Mouse (Mus musculus) lung, postnatal 14 days (tissue): ENCODE measurements at regions not wholly inside any gene's neighbourhood (a gene's known extent, or its start where the extent isn't known, plus 50 kb on each side); places are given as distances from the start of the nearest gene placed in this dataset.

Experiments
- DNase-seq: peaks from one replicate; pipeline ENCODE4 v3.0.0; 2021

DNA sequence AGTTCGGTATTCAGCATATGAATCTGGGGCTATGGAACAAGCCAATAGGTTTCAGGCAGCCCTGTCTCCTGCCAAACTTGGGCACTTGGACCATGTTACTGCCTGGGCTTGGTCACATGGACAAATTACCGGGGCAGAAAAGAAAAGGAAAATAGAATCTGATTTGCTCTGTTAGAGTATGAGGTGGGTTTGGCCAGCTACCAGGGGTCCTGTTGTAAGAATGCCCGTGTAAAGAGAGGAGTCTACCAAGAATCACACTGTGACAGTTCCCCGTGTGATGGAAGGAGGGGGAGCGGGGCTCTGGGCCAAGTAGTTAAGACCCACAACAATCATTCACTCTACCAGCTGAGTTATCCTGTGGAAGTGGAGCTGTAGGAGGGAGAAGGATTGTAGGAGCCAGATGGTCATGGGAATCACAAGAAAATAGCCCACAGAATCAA is 266.2 kb downstream of the Pik3r1 start:
- DNase-seq = no peak

DNA sequence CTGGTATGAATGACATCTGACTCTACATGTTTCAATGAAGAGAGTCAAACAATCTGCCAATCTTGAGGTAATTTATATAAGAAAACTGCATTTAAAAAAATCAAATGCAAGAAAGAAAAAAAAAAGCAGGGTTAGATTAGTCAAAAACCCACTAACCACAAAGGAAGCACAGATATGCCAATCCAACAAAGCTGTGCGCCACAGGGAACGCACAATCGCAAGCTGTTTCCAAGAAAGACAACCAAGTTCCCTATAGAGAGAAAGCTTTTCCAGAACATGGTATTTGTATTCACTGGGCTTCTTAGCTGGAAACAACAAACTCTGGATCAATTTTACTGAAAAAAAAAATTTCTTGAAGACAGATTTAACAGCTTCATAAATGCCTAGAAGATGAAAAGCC is 267.0 kb downstream of the Pik3r1 start:
- DNase-seq = no peak

DNA sequence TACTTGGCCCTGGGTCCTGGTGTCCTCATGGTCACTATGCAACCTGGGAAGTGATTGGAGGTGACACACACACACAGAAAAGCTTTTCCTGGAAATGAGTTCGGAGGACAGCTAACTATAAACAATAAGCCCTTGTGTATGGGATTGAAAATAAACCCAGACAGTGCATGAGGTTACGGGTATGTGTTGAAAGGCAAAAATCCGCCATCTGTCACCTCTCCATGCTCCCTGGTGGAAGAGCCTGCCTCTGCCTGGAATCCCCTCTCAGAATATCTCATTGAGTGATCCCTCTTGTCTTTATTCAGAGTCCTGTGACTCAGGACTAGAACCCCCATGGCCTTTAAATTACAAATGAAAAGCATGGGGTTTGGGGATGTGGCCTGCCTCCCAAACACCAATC is 276.2 kb downstream of the Pik3r1 start:
- DNase-seq = no peak

DNA sequence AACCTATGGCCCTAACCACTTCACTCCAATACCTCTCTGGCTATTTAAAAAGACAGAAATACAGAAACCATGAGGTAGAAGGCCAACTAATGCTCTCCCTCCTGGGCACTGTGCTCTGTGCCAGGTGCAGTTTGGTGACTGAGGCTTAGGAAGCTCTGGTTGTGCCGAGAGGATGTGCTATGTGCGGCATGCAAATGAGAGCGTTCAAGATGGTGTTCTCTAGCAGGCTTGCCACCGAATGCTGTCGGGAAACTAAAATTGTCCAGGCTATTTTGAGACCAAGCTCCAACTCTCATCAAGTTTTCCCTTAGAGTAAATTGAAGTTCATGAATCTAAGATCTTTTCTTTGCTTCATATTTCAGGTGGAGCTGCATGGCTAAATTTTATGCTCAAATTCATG is 277.1 kb downstream of the Pik3r1 start:
- DNase-seq = no peak

DNA sequence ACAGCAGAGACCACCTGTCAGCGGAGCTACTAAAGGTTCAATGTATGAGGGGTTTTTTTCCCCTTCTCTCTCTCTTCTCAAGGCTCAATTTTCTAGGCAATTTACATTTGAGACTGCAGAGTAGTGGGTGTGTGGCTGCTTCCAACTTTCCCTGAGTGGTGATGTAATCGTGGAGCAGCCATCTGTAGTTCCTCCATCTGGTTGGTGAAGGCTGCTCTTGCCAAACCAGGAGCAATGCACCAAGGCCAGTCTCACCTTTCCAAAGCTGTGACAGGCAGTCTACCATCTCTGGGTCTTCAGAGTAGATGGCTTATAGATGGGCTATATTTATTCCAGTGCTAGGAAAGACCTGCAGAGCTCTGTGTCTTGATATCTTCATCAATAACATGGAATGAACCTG is 280.4 kb downstream of the Pik3r1 start:
- no peak for DNase-seq

DNA sequence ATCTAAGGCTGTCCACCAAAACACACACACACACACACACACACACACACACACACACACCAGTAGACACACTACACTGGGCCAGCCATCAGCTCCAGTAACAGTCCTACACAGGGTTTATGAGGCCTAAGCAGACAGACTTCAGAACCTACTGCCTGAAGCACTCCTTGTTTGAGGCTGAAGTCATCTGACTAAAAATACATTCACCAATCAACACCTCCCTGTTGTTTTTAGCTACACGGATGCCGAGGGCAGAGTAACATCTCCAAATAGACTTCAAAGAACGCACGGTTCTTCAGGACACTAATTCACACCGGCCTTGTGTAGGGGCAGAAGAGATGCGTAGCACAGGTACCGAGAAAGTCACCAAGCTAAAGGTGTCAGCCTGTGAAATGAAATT is 282.2 kb downstream of the Pik3r1 start:
- no peak for DNase-seq

DNA sequence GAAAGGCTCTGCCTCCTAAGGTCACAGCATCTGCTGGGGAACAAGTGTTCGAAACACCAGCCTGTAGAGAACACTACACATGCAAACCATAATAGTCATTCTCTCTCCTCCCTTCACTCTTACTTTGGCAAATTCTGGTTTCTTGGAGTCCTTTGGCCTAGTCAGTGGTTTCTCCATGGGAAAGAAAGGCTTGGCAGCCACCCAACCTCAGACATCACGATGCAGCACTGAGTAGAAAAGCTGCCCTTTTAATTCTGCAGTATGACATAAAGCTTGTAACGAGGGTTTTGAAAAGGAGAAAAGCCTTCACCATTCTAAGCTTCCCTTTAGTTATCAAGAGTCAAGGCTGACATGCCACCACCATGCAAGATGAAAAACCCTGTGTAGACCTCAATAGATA is 284.2 kb downstream of the Pik3r1 start:
- DNase-seq = no peak

DNA sequence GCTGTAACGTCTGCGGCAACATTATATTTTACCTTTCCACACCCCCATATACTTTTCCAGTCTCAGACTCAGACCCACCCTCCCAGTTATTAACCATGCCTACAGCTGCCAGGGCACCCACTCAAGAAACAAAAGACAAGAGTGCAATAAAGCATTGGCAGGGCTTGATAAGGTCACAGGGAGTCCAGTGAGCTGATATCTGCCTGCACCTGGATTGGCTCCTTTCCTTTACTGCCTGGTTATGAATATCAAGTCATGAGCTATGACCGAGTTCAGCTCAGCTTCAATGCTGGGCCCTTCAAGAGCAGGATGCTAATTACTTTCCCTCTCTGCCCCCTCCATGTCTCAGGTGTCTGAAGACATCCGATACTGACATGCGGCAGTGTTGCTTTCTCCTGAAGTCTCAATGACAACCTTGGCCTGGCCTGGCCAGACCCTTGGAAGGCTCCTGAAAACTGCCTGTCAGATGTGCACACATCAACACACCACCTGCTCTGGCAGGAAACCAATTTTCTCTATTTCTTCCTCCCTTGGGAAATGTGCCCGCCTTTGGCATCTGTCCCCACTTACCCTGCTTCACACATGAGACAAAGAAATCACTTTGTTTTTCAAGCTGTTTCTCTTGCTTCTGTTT is 286.3 kb downstream of the Pik3r1 start:
- no peak for DNase-seq

DNA sequence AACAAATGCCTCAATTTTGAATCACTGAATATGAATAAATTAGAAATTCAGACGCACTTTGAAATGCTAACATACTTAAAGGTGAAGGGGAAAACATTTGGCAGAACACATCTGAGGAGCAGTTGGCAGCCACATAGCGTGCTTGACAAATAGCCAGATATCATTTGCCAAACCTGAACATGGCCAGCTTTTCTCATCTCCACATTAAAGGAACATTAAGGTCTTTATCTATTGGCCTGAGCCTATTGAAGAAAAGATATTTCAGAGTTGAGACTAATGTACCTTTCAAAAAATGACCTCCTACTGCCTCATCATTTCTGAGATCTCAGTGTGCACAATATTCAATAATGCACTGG is 288.7 kb downstream of the Pik3r1 start:
- DNase-seq = no peak

DNA sequence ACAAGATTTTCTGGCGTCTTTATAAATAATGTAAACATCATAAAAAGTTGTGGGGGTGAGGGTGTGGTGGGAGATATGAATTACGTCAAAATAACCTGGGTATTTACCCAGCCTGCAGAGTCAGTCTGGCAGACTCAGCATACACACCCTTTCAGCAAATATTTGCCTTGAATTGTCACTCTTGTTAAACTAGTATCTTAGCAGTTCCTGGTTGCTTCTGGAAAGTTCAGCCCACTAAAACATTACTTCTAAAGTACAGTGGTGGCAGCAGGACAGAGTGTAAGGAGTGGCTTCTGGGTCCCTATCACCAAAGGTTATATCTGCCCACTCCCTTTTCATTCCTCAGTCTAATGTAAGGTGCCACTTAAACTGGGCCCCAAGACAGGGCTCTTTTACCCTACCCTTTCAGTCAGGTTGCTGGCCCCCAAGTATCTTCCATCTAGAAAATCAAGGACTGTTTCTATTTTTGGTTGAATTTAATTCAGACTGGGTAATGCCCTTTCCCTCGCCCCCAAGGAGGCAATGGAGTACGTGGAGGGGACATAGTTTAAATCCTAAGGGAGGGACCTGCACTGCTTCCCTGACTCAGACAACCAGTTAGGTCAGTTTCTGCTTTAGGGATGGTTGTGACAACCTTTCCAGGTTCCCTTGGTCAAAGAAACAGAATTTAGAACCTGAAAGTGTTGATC is 289.3 kb downstream of the Pik3r1 start:
- DNase-seq = no peak

DNA sequence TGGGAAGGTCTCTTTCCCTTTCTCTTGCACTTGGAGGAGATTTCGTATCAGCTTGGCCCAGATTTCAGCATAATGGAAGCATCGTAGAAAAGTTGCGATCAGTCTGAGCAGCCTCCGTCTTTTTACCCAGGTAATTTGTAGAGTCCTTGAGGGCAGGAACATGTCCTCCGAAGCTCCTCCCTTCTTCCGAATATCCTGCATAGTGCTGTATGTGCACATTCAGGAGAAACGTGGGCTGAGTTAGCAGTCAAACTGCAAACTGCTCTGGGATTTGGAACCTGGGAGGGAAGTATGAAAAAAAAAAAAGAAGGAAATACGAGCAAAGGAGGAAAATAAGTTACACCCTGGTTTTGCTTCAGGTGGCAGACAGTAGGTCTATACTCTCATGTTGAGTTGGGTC is 294.7 kb downstream of the Pik3r1 start:
- DNase-seq = no peak

DNA sequence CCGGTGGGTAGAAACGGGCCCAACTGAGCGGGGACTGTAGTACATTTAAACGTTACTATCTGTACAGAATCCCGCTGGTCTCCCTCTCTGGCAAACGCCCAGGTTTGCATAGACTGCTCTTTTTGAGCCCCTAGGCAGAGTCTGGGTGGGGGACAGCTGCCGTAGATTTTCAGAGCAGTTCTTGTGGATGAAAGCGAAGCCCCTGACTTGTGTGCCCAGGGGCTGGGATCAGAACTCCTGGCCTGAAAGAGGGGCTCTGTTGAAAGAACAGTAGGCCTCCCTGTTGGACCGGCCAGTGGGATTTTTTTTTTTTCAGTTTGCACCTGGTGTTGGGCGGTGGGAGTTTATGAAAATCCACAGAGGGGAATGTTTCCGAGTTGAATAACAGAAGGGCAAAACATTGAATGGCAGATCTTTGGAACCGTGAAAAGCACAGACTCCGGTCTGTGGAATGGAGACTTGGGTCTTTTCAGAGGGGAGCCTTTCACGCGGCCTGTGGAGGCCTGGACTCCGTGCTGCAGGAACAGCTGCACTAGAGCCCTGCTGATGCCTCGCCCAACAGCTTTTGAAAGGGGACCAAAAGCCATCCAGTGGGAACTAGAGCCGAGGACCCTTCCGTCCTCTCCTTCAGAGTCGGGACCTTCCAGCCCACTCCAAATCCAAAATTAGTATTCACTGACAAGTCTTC is 297.3 kb downstream of the Pik3r1 start:
- DNase-seq = no peak

DNA sequence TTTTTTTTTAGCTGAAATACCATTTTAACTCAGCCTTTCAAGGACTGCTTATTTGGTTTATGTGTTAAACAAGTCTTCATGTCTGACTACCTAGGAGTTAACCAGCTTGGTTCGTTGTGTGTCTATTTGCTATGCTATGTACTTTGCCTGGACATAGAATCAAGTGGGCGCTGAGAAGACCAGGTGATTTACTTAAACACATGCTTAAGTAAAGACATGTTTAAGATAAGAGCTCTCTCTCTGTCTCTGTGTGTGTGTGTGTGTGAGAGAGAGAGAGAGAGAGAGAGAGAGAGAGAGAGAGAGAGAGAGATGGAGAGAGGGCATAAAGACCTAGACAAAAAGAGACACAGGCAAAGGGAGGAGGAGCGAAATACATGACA is 302.3 kb downstream of the Pik3r1 start:
- no peak for DNase-seq

DNA sequence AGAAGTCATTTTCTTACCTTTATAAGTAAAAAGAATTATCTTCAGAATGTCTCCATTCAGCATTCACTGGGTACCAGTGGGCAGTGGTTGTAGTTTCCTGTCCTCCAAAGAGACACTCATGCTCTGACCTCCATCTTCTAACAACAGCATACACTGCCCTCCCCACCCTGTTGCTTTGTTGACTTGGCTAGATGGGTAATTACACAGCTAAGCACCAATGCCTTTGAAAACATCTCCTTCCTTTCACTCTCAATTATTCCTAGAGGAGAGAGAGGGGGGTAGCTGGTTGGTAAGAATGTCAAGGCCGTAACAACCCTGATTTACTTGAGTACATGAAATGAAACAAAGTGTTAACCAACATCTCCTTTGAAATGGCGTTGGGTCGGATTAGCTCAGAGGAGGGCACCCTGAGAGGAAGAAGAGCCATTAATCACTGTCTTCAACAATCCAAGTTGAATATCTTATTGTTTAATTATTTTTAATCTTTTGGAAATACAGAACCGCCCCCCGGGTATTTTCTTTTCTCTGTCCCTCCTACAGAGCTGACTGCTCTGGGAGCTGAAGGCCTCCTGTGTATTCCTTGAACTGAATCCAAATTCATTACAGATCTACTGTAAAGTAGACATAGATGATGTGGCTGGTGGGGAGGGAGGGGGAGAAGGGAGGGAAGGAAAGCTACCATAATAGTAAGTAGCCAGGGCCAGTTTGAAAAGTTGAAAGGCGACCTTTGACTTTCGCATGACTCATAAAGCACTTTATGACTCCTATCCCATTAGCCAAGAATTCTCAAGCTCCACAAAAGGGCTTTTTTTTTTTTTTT is 302.9 kb downstream of the Pik3r1 start:
- DNase-seq = no peak

DNA sequence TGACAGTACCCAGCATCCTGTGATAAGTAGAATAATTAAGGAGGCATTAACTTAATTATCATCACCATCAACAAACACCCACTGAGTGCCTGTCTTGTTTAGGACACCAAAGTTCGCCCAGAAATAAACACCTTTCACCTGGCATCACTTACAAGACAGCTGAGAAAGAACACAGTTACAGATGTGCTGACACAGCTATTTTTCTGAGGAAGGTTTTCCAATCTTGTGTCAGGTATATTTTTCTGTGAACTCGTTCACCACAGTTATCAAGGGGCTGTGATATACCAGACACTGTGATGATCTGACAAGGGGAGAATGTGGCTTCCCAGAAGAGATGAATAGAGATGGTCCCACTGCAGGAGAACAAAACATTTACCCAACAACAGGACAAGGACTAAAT is 311.1 kb downstream of the Pik3r1 start:
- no peak for DNase-seq

DNA sequence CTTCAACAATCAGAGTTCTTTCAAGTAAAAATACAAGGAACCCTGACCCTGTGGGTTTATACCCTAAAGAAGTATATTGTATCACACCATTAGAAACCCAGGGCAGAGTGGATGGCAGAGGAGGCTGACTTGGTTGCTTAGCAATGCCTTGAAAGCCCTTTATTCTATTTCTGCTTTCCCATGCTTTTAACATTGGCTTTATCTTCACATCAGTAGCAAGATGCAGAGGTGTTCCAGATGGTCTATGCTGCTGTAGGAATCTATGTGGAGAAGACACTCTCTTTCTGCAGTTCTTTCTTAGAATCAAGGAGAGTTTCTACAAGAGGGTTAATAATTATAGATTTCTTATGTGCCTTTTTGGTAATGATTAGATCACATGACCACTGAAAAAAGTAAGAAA is 313.7 kb downstream of the Pik3r1 start:
- no peak for DNase-seq

DNA sequence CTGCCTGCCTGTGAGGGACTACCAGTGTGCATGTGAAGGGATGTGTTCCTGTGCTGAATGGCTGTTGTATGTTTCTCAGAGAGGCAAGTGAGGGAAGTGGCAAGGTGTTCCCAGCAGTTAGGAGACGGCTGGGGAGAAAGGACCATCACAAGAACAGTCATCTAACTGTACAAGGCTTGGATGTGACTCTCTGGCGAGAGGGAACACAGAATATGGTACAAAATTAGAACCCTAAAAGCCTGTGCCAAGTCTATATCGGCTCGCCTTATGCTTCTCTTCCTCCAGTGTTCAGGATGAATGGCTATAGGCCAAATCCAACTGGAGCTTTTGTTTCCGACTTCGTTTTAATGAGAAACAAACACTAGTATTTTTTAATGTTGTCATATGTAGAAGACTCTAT is 317.5 kb downstream of the Pik3r1 start:
- no peak for DNase-seq

DNA sequence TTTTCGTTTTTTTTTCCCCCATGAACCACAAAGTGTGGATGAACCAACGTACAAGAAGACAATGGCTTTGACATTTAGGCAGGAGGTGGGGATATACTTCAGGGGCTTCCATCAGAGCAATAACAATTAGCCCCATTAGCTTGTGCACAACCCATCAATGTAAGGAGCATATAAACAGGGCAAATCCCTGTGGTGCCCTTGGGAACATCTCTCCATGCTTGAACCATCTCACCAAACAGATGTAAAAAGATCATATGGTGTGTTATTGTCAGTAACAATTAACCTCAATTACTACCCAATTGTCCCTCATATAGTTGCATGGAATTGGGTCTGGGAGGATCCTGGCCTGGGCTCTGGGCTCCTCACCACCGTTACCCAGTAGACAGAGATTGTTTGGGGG is 328.5 kb downstream of the Pik3r1 start:
- DNase-seq = no peak

DNA sequence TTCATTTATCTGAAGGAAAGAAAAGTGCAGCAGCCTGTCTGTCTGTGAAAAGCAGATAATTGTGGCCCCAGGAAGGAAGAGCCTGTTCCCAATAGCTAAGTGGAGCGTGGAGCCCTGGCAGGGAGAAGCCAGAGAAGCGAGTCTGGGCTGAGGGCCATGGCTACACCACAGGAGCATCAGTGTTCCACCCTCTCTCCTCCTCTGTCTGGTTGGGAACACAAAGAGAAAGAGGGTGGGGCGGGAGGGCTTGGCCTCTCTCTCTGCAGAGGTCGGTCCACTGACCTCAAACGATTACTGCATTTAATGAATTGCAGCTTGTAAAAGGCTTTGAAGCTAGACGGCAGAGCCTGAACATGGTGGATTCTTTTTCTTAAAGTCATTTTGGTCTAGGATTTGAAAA is 329.0 kb downstream of the Pik3r1 start:
- DNase-seq = no peak

DNA sequence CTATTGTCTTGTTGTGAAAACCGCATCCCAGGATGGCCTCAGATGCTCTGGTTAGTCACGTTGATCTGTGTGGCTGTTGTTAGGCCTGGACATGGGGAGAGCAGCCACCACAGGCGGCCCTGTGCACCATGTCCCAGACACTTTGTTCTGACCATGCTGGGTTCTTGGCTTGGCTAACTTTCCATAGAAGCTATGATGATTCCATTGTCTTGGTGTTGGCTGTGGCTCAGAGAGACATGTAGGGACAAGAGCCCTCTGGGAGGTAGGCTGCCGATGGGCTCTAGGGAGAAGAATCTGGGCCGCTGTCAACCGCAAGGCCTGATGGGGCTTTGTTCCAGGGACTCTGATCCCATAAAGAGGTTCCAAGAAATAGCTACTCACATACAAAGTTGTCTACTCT is 334.9 kb downstream of the Pik3r1 start:
- no peak for DNase-seq

DNA sequence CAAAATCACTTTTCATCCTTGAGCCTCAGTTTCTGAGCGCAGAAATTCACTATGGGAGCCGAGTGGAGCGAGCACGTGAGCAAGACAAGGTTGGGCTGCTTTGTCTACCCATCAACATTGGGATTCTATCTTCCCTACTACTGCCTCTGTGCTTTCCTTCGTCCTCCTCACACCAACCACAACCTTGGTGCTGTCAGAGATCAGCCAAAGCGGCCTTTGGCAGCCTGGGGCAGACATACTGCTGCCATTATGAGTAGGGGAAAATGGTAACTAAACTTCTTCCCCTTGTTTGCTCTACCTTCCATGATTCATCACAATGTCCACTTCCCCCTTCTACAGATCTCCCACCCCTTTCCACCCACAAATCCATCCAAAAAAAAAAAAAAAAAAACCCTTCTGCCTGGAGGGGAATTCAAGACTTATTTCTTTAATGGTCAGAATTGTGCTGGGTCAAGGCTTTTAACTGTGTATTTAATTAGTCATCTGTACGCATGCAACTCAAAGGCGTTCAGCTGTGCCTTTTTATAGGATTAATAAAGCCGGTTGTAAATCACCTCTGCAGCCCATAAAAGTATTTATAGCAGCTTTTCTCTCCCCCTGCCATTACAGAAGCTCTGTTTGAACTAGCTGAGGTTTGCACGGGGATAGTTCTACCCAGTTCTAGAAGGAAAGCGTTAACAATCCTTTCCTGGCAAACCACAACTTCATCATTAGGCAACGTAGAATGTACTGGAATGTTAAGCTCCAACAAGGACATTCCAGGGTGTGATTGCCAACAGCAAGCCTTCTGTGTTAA is 340.4 kb downstream of the Pik3r1 start:
- DNase-seq = no peak

DNA sequence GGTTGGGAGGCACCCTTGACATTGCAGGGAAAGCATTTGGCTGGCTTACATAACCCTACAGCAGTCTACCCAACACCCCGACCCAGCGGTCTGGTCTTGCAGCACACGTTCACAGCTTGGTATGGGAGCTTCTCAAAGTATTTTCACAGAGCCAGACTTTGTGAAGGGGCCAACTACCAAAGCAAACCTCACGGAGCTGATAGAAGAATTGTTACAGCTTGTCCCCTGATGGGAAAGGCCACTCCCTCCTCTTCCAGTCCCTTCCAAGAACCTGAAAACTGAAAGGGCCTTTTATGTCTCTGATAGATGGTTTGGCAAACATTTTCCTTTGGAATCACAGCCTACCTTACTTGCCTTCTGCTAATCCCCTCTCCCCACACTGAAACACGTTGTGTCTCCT is 341.6 kb downstream of the Pik3r1 start:
- no peak for DNase-seq

DNA sequence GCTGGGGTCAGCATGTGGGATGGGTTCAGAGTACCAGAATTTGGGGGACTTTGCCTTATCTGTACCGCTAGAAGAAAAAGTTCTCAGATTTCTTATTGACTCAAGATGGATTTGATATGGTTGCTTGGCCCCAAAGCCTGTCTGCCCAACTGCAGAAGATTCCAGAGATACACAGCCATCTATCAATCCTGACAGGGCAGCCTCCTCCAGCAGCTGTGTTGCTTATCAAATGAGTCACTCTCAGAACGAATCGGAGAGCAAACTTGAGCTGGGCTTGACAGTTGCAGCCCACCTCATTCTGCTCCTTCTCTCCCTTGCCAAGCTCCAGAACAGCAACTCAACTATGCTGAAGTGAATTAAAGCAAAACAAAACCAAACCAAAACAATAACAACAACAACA is 345.9 kb downstream of the Pik3r1 start:
- DNase-seq = no peak
